Mouse (Mus musculus) CH12.LX (cell line): Measurements from ENCODE around the gene Acads. TPM values are rescaled to one million over a fixed set of nuclear protein-coding genes. Genes with fewer than 3 reads are reported as not detected.
A peak's percentile ranks its signal among the peaks of the same experiment; 100 is the strongest.

Source experiments
- DNase-seq: peaks from one replicate; pipeline ENCODE4 v3.0.0-alpha.2; 2013; ENCODE audit errors: extremely low read depth
- H3K27ac ChIP-seq: 2 replicates; pipeline ENCODE4 v1.5.1; 2012; ENCODE audit warnings: low read depth, mild to moderate bottlenecking, control low read depth, moderate library complexity; ENCODE audit not compliant: insufficient read depth
- H3K27me3 ChIP-seq: replicated peaks from 2 replicates; pipeline ENCODE3; 2012; ENCODE audit warnings: inconsistent platforms
- H3K36me3 ChIP-seq, 2 experiments: replicated peaks in 1 of 2; 2 replicates each; pipeline versions ENCODE3 to v1.6.1; 2012; ENCODE audit warnings: inconsistent platforms in 1 of 2, low read length in 1 of 2, mild to moderate bottlenecking in 1 of 2, mixed read lengths in 1 of 2, moderate library complexity in 1 of 2; ENCODE audit not compliant: control insufficient read depth in 1 of 2, insufficient read depth in 1 of 2
- H3K4me1 ChIP-seq, 2 experiments: 2 replicates each; pipeline ENCODE4 v1.6.1; 2012; ENCODE audit warnings: inconsistent platforms in 1 of 2, moderate library complexity in 1 of 2; ENCODE audit not compliant: insufficient read depth in 2 of 2, control insufficient read depth in 1 of 2
- H3K4me2 ChIP-seq: 2 replicates; pipeline ENCODE4 v1.6.1; 2012; ENCODE audit warnings: low read depth, mild to moderate bottlenecking, control low read depth; ENCODE audit not compliant: poor library complexity, insufficient read depth, severe bottlenecking
- H3K4me3 ChIP-seq, 3 experiments: fragments of 150-350 bp in 1 of 3; sonication (generic) in 1 of 3; replicated peaks in 1 of 3; 2 replicates each; pipeline versions ENCODE3 to v1.5.1; 2011 to 2012; ENCODE audit warnings: low read depth in 2 of 3, low read length in 2 of 3, mild to moderate bottlenecking in 2 of 3, moderate library complexity in 2 of 3, control low read depth in 1 of 3, improper control_type of control experiment in 1 of 3, inconsistent platforms in 1 of 3, mixed read lengths in 1 of 3; ENCODE audit not compliant: poor library complexity in 1 of 3
- H3K79me2 ChIP-seq: replicated peaks from 2 replicates; pipeline ENCODE4 v1.6.1; 2012; ENCODE audit warnings: mild to moderate bottlenecking, moderate library complexity; ENCODE audit not compliant: control insufficient read depth, poor library complexity, insufficient read depth, severe bottlenecking; ENCODE audit errors: extremely low read depth
- H3K9ac ChIP-seq: 2 replicates; pipeline ENCODE4 v1.6.1; 2012; ENCODE audit warnings: low read depth, mild to moderate bottlenecking, control low read depth, moderate library complexity; ENCODE audit not compliant: insufficient read depth
- H3K9me3 ChIP-seq: replicated peaks from 2 replicates; pipeline ENCODE3; 2012; ENCODE audit warnings: low read length, inconsistent platforms, mixed read lengths
- BHLHE40 ChIP-seq: IDR thresholded peaks from 2 replicates; pipeline ENCODE4 v1.6.1; 2011; ENCODE audit warnings: mild to moderate bottlenecking, low read depth, low read length, improper control_type of control experiment
- CHD1 ChIP-seq: IDR thresholded peaks from 2 replicates; pipeline ENCODE4 v1.6.1; 2012; ENCODE audit warnings: low read depth, low read length, improper control_type of control experiment, inconsistent platforms
- CHD2 ChIP-seq: IDR thresholded peaks from 2 replicates; pipeline ENCODE4 v1.6.1; 2011; ENCODE audit warnings: low read length, improper control_type of control experiment
- CTCF ChIP-seq, 2 experiments: IDR thresholded peaks in 1 of 2; conservative IDR thresholded peaks in 1 of 2; 2 replicates each; pipeline ENCODE4 v1.5.1; 2011 to 2012; ENCODE audit warnings: low read depth in 2 of 2, low read length in 2 of 2, improper control_type of control experiment in 1 of 2, inconsistent platforms in 1 of 2, mild to moderate bottlenecking in 1 of 2, moderate library complexity in 1 of 2
- E2F4 ChIP-seq: IDR thresholded peaks from 2 replicates; pipeline ENCODE4 v1.6.1; 2011; ENCODE audit warnings: low read depth, low read length, improper control_type of control experiment; ENCODE audit not compliant: insufficient replicate concordance
- ELF1 ChIP-seq: IDR thresholded peaks from 2 replicates; pipeline ENCODE4 v1.6.1; 2014; ENCODE audit warnings: low read depth, mild to moderate bottlenecking, inconsistent platforms, low read length, improper control_type of control experiment
- EP300 ChIP-seq: IDR thresholded peaks from 2 replicates; pipeline ENCODE4 v1.6.1; 2011; ENCODE audit warnings: low read length, improper control_type of control experiment
- ETS1 ChIP-seq: conservative IDR thresholded peaks from 2 replicates; pipeline ENCODE4 v1.6.1; 2012; ENCODE audit warnings: low read depth, mild to moderate bottlenecking, inconsistent platforms, low read length, improper control_type of control experiment, moderate library complexity
- GABPA ChIP-seq: IDR thresholded peaks from 2 replicates; pipeline ENCODE4 v1.6.1; 2012; ENCODE audit warnings: low read depth, low read length, improper control_type of control experiment, inconsistent platforms; ENCODE audit not compliant: insufficient replicate concordance
- HCFC1 ChIP-seq: IDR thresholded peaks from 2 replicates; pipeline ENCODE4 v1.6.1; 2012; ENCODE audit warnings: low read depth, mild to moderate bottlenecking, inconsistent platforms, low read length, improper control_type of control experiment
- IRF4 ChIP-seq: IDR thresholded peaks from 2 replicates; pipeline ENCODE4 v1.6.1; 2014; ENCODE audit warnings: low read depth, mild to moderate bottlenecking, inconsistent platforms, low read length, improper control_type of control experiment
- JUN ChIP-seq: IDR thresholded peaks from 2 replicates; pipeline ENCODE4 v1.6.1; 2011; ENCODE audit warnings: low read depth, mild to moderate bottlenecking, low read length, improper control_type of control experiment, moderate library complexity; ENCODE audit not compliant: insufficient read depth
- JUND ChIP-seq: conservative IDR thresholded peaks from 2 replicates; pipeline ENCODE4 v1.6.1; 2011; ENCODE audit warnings: low read depth, low read length, improper control_type of control experiment
- KAT2A ChIP-seq: IDR thresholded peaks from 2 replicates; pipeline ENCODE4 v1.6.1; 2012; ENCODE audit warnings: low read length, improper control_type of control experiment, inconsistent platforms; ENCODE audit not compliant: insufficient replicate concordance
- MAFK ChIP-seq: IDR thresholded peaks from 2 replicates; pipeline ENCODE4 v1.6.1; 2011; ENCODE audit warnings: low read length, improper control_type of control experiment; ENCODE audit not compliant: insufficient replicate concordance
- MAX ChIP-seq: IDR thresholded peaks from 2 replicates; pipeline ENCODE4 v1.6.1; 2011; ENCODE audit warnings: low read length, improper control_type of control experiment
- MAZ ChIP-seq: IDR thresholded peaks from 2 replicates; pipeline ENCODE4 v1.6.1; 2012; ENCODE audit warnings: low read depth, mild to moderate bottlenecking, inconsistent platforms, low read length, improper control_type of control experiment, moderate library complexity
- MEF2A ChIP-seq: IDR thresholded peaks from 2 replicates; pipeline ENCODE4 v1.6.1; 2014; ENCODE audit warnings: low read depth, mild to moderate bottlenecking, inconsistent platforms, low read length, improper control_type of control experiment, borderline replicate concordance
- MXI1 ChIP-seq: IDR thresholded peaks from 2 replicates; pipeline ENCODE4 v1.6.1; 2011; ENCODE audit warnings: mild to moderate bottlenecking, low read depth, low read length, improper control_type of control experiment
- MYC ChIP-seq: IDR thresholded peaks from 2 replicates; pipeline ENCODE4 v1.6.1; 2011; ENCODE audit warnings: low read depth, mild to moderate bottlenecking, improper control_type of control experiment, low read length
- NELFE ChIP-seq: IDR thresholded peaks from 2 replicates; pipeline ENCODE4 v1.6.1; 2011; ENCODE audit warnings: low read depth, low read length, improper control_type of control experiment
- NRF1 ChIP-seq: IDR thresholded peaks from 2 replicates; pipeline ENCODE4 v1.6.1; 2014; ENCODE audit warnings: low read depth, mild to moderate bottlenecking, inconsistent platforms, low read length, improper control_type of control experiment, moderate library complexity
- PAX5 ChIP-seq: IDR thresholded peaks from 2 replicates; pipeline ENCODE4 v1.6.1; 2012; ENCODE audit warnings: low read length, inconsistent platforms, mixed read lengths
- POLR2A ChIP-seq: IDR thresholded peaks from 2 replicates; pipeline ENCODE4 v1.6.1; 2011; ENCODE audit warnings: low read depth, mild to moderate bottlenecking, improper control_type of control experiment, low read length
- POLR2AphosphoS2 ChIP-seq: IDR thresholded peaks from 2 replicates; pipeline ENCODE4 v1.6.1; 2011; ENCODE audit warnings: low read depth, low read length, improper control_type of control experiment
- RAD21 ChIP-seq: IDR thresholded peaks from 2 replicates; pipeline ENCODE4 v1.6.1; 2011; ENCODE audit warnings: low read depth, mild to moderate bottlenecking, low read length, improper control_type of control experiment, moderate library complexity
- RCOR1 ChIP-seq: conservative IDR thresholded peaks from 2 replicates; pipeline ENCODE4 v1.6.1; 2012; ENCODE audit warnings: low read depth, mild to moderate bottlenecking, inconsistent platforms, low read length, improper control_type of control experiment
- SIN3A ChIP-seq: IDR thresholded peaks from 2 replicates; pipeline ENCODE4 v1.6.1; 2012; ENCODE audit warnings: low read length, improper control_type of control experiment, inconsistent platforms
- SMC3 ChIP-seq: IDR thresholded peaks from 2 replicates; pipeline ENCODE4 v1.6.1; 2011; ENCODE audit warnings: low read depth, low read length, improper control_type of control experiment
- TBP ChIP-seq: conservative IDR thresholded peaks from 2 replicates; pipeline ENCODE4 v1.6.1; 2011; ENCODE audit warnings: low read depth, low read length, improper control_type of control experiment
- TCF12 ChIP-seq: IDR thresholded peaks from 2 replicates; pipeline ENCODE4 v1.6.1; 2014; ENCODE audit warnings: low read depth, mild to moderate bottlenecking, inconsistent platforms, low read length, improper control_type of control experiment
- UBTF ChIP-seq: IDR thresholded peaks from 2 replicates; pipeline ENCODE4 v1.6.1; 2012; ENCODE audit warnings: low read depth, mild to moderate bottlenecking, inconsistent platforms, low read length, improper control_type of control experiment, moderate library complexity
- USF1 ChIP-seq: IDR thresholded peaks from 2 replicates; pipeline ENCODE4 v1.6.1; 2014; ENCODE audit warnings: low read depth, mild to moderate bottlenecking, inconsistent platforms, low read length, improper control_type of control experiment
- USF2 ChIP-seq: conservative IDR thresholded peaks from 2 replicates; pipeline ENCODE4 v1.6.1; 2011; ENCODE audit warnings: low read depth, low read length, improper control_type of control experiment
- ZC3H11A ChIP-seq: IDR thresholded peaks from 2 replicates; pipeline ENCODE4 v1.6.1; 2012; ENCODE audit warnings: low read depth, mild to moderate bottlenecking, inconsistent platforms, low read length, improper control_type of control experiment
- ZKSCAN1 ChIP-seq: IDR thresholded peaks from 2 replicates; pipeline ENCODE4 v1.6.1; 2012; ENCODE audit warnings: low read depth, inconsistent platforms, low read length, improper control_type of control experiment, borderline replicate concordance
- ZMIZ1 ChIP-seq: IDR thresholded peaks from 2 replicates; pipeline ENCODE4 v1.6.1; 2012; ENCODE audit warnings: low read depth, mild to moderate bottlenecking, inconsistent platforms, low read length, improper control_type of control experiment
- ZNF384 ChIP-seq: IDR thresholded peaks from 2 replicates; pipeline ENCODE4 v1.6.1; 2012; ENCODE audit warnings: low read depth, low read length, improper control_type of control experiment, inconsistent platforms
- dilution Hi-C: fragments of 300-500 bp; cut with MboI; formaldehyde crosslinking; loops from 2 replicates; pipeline ENCODE4 v1.14.3; 2020; ENCODE audit warnings: low sequenced_read_pairs; ENCODE audit not compliant: extremely low pct_unique_long_range_greater_than_20kb, extremely low pct_ligation_motif_present
- in situ Hi-C: fragments of 300-500 bp; cut with MboI; formaldehyde crosslinking; loops from 3 replicates; pipeline ENCODE4 v1.14.3; 2019; ENCODE audit warnings: low sequenced_read_pairs, low pct_ligation_motif_present, low pct_unique_long_range_greater_than_20kb, mixed read lengths
- polyA plus RNA-seq: library from polyadenylated mRNA; unstranded; fragments of >175 nt; gene quantifications from 2 replicates; pipeline ENCODE4 v1.2.1, GENCODE M21; 2012; ENCODE audit warnings: low read depth; ENCODE audit not compliant: insufficient read length
- total RNA-seq, 2 experiments: library from RNA; depleted of rRNA; stranded (reverse); fragments of 300-350 nt in 1 of 2; fragments of >200 nt in 1 of 2; gene quantifications; 2 replicates each; pipeline ENCODE4 v1.2.3; 2012 to 2014

Acads gene
- total RNA-seq (2012; rRNA removed): 49.2 and 57.8 TPM in 2 replicates
- total RNA-seq (2014; rRNA removed): 43.1 and 46.6 TPM in 2 replicates
- polyA plus RNA-seq: 37.7 and 43.0 TPM in 2 replicates

- peak within 1 kb of the TSS; percentile 86 for H3K4me2 ChIP-seq
- dilution Hi-C loops (no loop called here), in situ Hi-C loops (no loop called here)
- no peaks in the 10 kb centered on the region; the same call in 1 of the 2 replicates for H3K79me2 ChIP-seq
- no peaks in the 10 kb centered on the region for H3K27me3 ChIP-seq
- H3K4me1 ChIP-seq: peaks cover 9 to 30% of the 10 kb centered on the region in 2 experiments
- H3K4me3 ChIP-seq: peak within 1 kb of the TSS; percentile 68 to 84 (median 76)
- no peak for TF ChIP-seq MYC
- 0 out of 2 replicates have a peak, but pooled peaks have one; percentile 33 for TF ChIP-seq NRF1
- TF ChIP-seq MEF2A: 0 out of 2 replicates have a peak, but pooled peaks have one; percentile 58
- no peak for TF ChIP-seq CTCF (conservative IDR thresholded peaks at IDR 0.05 in 1 of 2, IDR thresholded peaks at IDR 0.05 in 1 of 2; ENCODE audit: low read depth in 2 of 2, low read length in 2 of 2)
- 0 out of 2 replicates have a peak, but pooled peaks have one; percentile 20 for TF ChIP-seq IRF4
- TF ChIP-seq TBP: peak; percentile 54; the same call in 1 of the 2 replicates
- no peak for TF ChIP-seq SMC3
- TF ChIP-seq ZMIZ1: peak; percentile 79; the same call in 1 of the 2 replicates
- no peak for TF ChIP-seq E2F4
- TF ChIP-seq ELF1: peak; percentile 81
- TF ChIP-seq CHD1: no peak
- no peak for TF ChIP-seq PAX5
- TF ChIP-seq GABPA: no peak
- no peak for TF ChIP-seq ETS1
- TF ChIP-seq BHLHE40: no peak
- no peak for TF ChIP-seq MAFK
- TF ChIP-seq KAT2A: 0 out of 2 replicates have a peak, but pooled peaks have one; percentile 29
- TF ChIP-seq EP300: no peak
- no peak for TF ChIP-seq MAZ
- 0 out of 2 replicates have a peak, but pooled peaks have one; percentile 19 for TF ChIP-seq MAX
- no peak for TF ChIP-seq ZKSCAN1
- peak; percentile 70; the same call in 1 of the 2 replicates for TF ChIP-seq TCF12
- no peak for TF ChIP-seq ZNF384
- TF ChIP-seq RCOR1: no peak
- peak; percentile 79; the same call in 1 of the 2 replicates for TF ChIP-seq SIN3A
- peak; percentile 73 for TF ChIP-seq NELFE
- TF ChIP-seq HCFC1: no peak
- TF ChIP-seq USF1: no peak
- TF ChIP-seq ZC3H11A: no peak
- TF ChIP-seq JUN: no peak
- no peak for TF ChIP-seq UBTF
- TF ChIP-seq POLR2AphosphoS2: peak; percentile 54; the same call in 1 of the 2 replicates
- TF ChIP-seq POLR2A: peak; percentile 83
- TF ChIP-seq RAD21: no peak
- no peak for TF ChIP-seq JUND
- TF ChIP-seq CHD2: no peak
- no peak for TF ChIP-seq USF2
- peak; percentile 87 for TF ChIP-seq MXI1
- peak within 1 kb of the TSS; percentile 49 for H3K9ac ChIP-seq
- DNase-seq: peak; percentile 81
- H3K36me3 ChIP-seq: peaks cover 28 to 46% of the 10 kb centered on the region in 2 experiments
- peaks cover 3% of the 10 kb centered on the region for H3K9me3 ChIP-seq
- H3K27ac ChIP-seq: 0 out of 2 replicates have a peak within 1 kb of the TSS, but pooled peaks have one; percentile 30
These were observed at the start of gene Acads for GRCm38 (mm10) chr5:115118961-115119570. Gene Acads (minus strand): TSS chr5:115119346.
